Mouse (Mus musculus) myocyte (in vitro differentiated cells): ENCODE results near the gene Inip.

Source experiments
- POLR2A ChIP-seq: IDR thresholded peaks from one replicate; pipeline ENCODE4 v1.6.1; 2011; ENCODE audit warnings: low read depth, mild to moderate bottlenecking, control low read depth, moderate library complexity; ENCODE audit not compliant: insufficient read length
- USF1 ChIP-seq: IDR thresholded peaks from one replicate; pipeline ENCODE4 v1.6.1; 2011; ENCODE audit warnings: low read depth, mild to moderate bottlenecking, control low read depth, moderate library complexity

GRCm38 (mm10) chr4:59794116-59794515 is 7.3 kb downstream of the Inip start:
- TF ChIP-seq USF1 = no peak
- no peak for TF ChIP-seq POLR2A
